Mouse (Mus musculus) bone marrow, adult 2 months (tissue): ENCODE results near the gene Nosip. TPM values are rescaled to one million over a fixed set of nuclear protein-coding genes. Genes with fewer than 3 reads are reported as not detected.
A peak's percentile ranks its signal among the peaks of the same experiment; 100 is the strongest.

Experiments used
- H3K27ac ChIP-seq: fragments of 200-500 bp; 2 replicates; pipeline ENCODE4 v1.5.1; 2012; ENCODE audit warnings: low read depth, mild to moderate bottlenecking, control low read depth, inconsistent platforms, low read length; ENCODE audit not compliant: control insufficient read depth, poor library complexity, insufficient read depth
- H3K4me1 ChIP-seq: fragments of 200-500 bp; 2 replicates; pipeline ENCODE4 v1.6.1; 2011; ENCODE audit warnings: low read length; ENCODE audit not compliant: control insufficient read depth, insufficient read depth
- H3K4me3 ChIP-seq: fragments of 200-500 bp; replicated peaks from 2 replicates; pipeline ENCODE3; 2011; ENCODE audit warnings: mild to moderate bottlenecking, low read depth, low read length, control low read depth; ENCODE audit not compliant: control insufficient read depth
- CTCF ChIP-seq: fragments of 200-500 bp; IDR thresholded peaks from 2 replicates; pipeline ENCODE4 v1.5.1; 2011; ENCODE audit warnings: low read length, control low read depth; ENCODE audit not compliant: control insufficient read depth, insufficient read depth
- POLR2A ChIP-seq: fragments of 200-500 bp; IDR thresholded peaks from 2 replicates; pipeline ENCODE4 v1.6.1; 2011; ENCODE audit warnings: low read depth, mild to moderate bottlenecking, control low read depth, low read length, borderline replicate concordance; ENCODE audit not compliant: control insufficient read depth
- WGBS: fragments of 180-500 bp; shearing (Covaris S2); methylation state at CpG from one replicate; pipeline ENCODE4 v1.1.7; 2018; 5-methylcytosine and 5-hydroxymethylcytosine counted together
- polyA plus RNA-seq: library from polyadenylated mRNA; stranded (reverse); fragments of >200 nt; gene quantifications from 2 replicates; pipeline ENCODE4 v1.2.4, GENCODE M21; 2011; ENCODE audit warnings: low replicate concordance; ENCODE audit not compliant: missing spikeins, insufficient read depth, insufficient read length

Nosip gene
- polyA plus RNA-seq, 1 experiment = 44.8 TPM

DNA sequence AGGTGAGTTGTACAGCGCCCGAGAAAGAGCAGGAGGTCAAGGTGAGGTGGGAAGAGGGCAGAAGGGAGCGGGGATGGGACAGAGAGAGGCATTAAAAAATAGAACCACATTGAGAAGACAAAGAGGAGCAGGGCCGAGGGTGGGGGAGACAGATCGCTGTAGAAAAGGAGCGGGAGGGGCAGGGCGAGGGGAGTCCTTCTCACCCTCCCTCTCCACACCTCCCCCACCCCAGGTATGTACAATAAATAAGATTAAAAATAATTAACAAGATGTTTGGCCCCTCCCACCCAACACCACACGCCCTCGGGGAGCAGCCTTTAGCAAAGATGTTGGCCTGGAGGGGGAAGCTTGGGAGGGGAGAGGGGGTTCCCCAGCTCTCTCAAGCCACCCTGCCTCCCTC is 34.5 kb upstream of the Nosip start:
- 88% methylated on average over 9 of the region's 9 CpGs for WGBS
- Histone ChIP-seq H3K4me1 (no peaks in the 10 kb centered on the region), H3K27ac (no peak overlapping the region), H3K4me3 (no peak overlapping the region)
- TF ChIP-seq CTCF (no peak), POLR2A (no peak)

DNA sequence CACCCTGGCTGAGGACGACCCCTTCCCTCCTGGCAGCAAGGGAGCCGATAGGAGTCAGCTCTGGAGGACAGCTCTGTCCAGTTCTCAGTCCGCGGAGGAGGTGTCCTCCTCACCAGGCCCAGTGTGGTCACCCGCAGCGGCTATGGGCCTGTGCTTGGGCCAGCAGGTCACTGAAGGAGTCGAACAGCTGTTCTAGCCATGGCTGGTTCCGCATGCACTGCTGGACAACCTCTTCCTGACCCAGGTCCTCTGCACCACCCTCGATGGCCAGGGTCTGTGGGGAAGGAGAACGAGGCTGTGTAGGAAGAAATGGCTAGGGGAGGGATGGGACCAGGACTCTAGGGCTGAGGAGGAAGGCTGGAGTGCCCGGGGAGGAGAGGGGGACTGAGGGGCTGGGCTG is 33.9 kb upstream of the Nosip start:
- no peaks in the 10 kb centered on the region for H3K4me1 ChIP-seq
- no peak overlapping the region for H3K4me3 ChIP-seq
- no peak overlapping the region for H3K27ac ChIP-seq
- WGBS = 84% methylated on average over 11 of the region's 11 CpGs
- TF ChIP-seq CTCF (no peak), POLR2A (no peak)

- no peak for TF ChIP-seq CTCF
- TF ChIP-seq POLR2A = no peak
- WGBS = 85% methylated on average over 6 of the region's 6 CpGs
- H3K4me3 ChIP-seq = no peak overlapping the region
- no peaks in the 10 kb centered on the region for H3K4me1 ChIP-seq
- no peak overlapping the region for H3K27ac ChIP-seq
Observed at GRCm38 (mm10) chr7:45029995-45030394, 32.2 kb upstream of the Nosip start.

GRCm38 (mm10) chr7:45030857-45031256 is 31.4 kb upstream of the Nosip start:
- no peaks in the 10 kb centered on the region for H3K4me1 ChIP-seq
- WGBS = 95% methylated on average over 8 of the region's 8 CpGs
- no peak overlapping the region for H3K4me3 ChIP-seq
- no peak overlapping the region for H3K27ac ChIP-seq
- TF ChIP-seq CTCF = no peak
- TF ChIP-seq POLR2A = no peak

GRCm38 (mm10) chr7:45033722-45034359 is 28.4 kb upstream of the Nosip start:
- WGBS = 89% methylated on average over 19 of the region's 19 CpGs
- TF ChIP-seq CTCF = no peak
- TF ChIP-seq POLR2A = no peak; the same call in 1 of the 2 replicates
- H3K4me3 ChIP-seq = no peak overlapping the region
- no peak overlapping the region for H3K27ac ChIP-seq
- no peaks in the 10 kb centered on the region for H3K4me1 ChIP-seq

- WGBS = 72% methylated on average over 3 of the region's 3 CpGs
- Histone ChIP-seq H3K4me1 (no peaks in the 10 kb centered on the region), H3K27ac (no peak overlapping the region), H3K4me3 (no peak overlapping the region)
- TF ChIP-seq CTCF = no peak
- no peak for TF ChIP-seq POLR2A
Observed at GRCm38 (mm10) chr7:45035631-45036030, 26.6 kb upstream of the Nosip start.

- 93% methylated on average over 11 of the region's 11 CpGs for WGBS
- no peak overlapping the region for H3K4me3 ChIP-seq
- no peak overlapping the region for H3K27ac ChIP-seq
- TF ChIP-seq POLR2A = no peak
- TF ChIP-seq CTCF = no peak
- H3K4me1 ChIP-seq = no peaks in the 10 kb centered on the region
Observed at GRCm38 (mm10) chr7:45036702-45037101, 25.5 kb upstream of the Nosip start.

GRCm38 (mm10) chr7:45037720-45038361 is 24.4 kb upstream of the Nosip start:
- no peak overlapping the region for H3K27ac ChIP-seq
- TF ChIP-seq POLR2A (no peak), CTCF (peak; percentile 85)
- WGBS = 58% methylated on average over 7 of the region's 7 CpGs
- no peaks in the 10 kb centered on the region for H3K4me1 ChIP-seq
- H3K4me3 ChIP-seq = no peak overlapping the region
